Mouse (Mus musculus): ENCODE data around the gene Btbd6. TPM values are rescaled to one million over a fixed set of nuclear protein-coding genes. Genes with fewer than 3 reads are reported as not detected.

The Btbd6 gene
- total RNA-seq (2021), result 10 to 100 TPM; 61.0 to 61.9 TPM

DNA sequence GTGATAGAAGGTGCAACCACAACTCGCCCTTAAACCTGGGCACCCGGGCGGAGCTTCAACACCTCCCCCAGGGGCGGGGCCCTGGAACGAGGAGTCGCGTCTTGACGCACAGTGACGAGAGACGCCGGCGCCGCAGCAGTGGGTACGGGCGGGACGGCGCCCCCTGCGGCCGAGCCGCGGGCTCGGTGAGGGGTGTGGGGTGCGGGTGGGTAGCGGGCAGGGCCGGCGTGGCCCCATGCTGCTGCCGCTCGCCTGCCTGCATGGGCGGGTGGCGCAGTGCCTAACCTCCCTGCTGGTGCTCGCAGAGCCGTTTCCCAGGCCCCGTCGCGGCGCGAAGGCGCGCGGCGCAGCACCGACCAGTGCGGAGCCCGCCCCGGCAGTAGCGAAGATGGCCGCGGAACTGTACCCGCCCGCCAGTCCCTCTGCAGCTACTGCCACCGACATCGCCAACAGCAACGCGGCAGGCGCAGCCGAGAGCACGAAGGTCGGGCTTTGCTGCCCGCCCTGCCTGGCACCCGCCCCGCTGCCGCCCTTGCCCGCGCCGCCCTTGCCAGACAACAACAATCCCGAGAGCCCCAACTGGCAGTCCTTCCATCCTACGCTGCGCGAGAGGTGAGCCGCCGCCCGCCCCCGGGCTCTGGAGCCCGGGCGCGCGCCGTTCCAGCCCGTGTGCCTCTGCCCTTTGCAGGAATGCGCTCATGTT is at the start of gene Btbd6:
Gene Btbd6, plus strand, starts transcription at position 112 of the 703 bp plus-strand sequence.
- intact Hi-C loops (cut with DNase I), result no loop called here
- peak; percentile 88 to 95 for DNase-seq (ENCODE audit: extremely low spot score in 1 of 2, low spot score in 2 of 2)

GRCm38 (mm10) chr12:112927265-112927664 is 49.0 kb upstream of the Btbd6 start:
- DNase-seq (ENCODE audit: extremely low spot score in 1 of 2, low spot score in 2 of 2), result peak in 1 of 2 experiments; percentile 70
- intact Hi-C loops (cut with DNase I), result no loop called here

GRCm38 (mm10) chr12:112928401-112929241 is 47.7 kb upstream of the Btbd6 start:
- intact Hi-C loops (cut with DNase I), result no loop called here
- DNase-seq (ENCODE audit: extremely low spot score in 1 of 2, low spot score in 2 of 2), result peak; percentile 45 to 84

DNA sequence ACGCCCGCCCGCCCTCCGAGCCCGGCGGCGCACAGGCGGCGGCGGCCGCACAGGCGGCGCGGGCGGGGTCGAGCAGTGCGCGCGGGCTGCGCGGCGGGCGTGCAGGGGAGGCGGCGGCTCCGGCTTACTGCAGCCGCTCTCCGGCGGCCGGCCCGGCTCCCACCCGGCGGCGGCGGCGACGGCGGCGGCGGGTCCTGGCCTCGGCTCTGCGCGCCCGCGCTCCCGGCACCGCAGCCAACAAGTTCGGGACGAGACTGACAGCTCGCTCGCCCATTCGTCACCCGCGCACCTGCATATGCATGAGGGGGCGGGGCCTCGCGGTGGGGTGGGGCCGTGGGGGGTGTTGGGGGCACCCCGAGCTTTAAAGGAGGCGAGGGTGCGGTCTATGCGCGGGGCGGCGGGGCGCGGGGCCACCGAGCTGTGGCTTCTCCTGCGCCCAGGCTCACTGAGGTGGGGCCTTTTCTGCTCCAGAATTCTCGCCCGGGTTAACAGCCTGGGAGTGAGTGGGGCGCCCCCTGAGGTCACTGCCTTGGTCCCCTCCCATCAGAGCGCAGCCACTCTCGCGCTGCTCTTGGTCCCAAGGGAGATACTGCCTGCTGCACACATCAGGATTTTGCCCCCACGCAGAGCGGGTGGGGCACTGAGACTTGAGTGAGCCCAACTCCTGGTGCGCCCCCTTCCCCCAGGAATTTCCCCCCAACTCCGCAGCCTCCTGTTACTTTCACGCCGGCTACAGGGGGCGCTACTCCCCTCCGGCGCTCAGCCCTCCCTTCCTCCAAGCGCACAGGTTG is 46.5 kb upstream of the Btbd6 start, which contains the start of gene Jag2:
Gene Jag2, minus strand, starts transcription at position 215 of the 791 bp plus-strand sequence.
- intact Hi-C loops (cut with DNase I), result no loop called here
- peak; percentile 64 to 88 for DNase-seq (ENCODE audit: extremely low spot score in 1 of 2, low spot score in 2 of 2)

- intact Hi-C loops (cut with DNase I), result no loop called here
- DNase-seq (ENCODE audit: extremely low spot score in 1 of 2, low spot score in 2 of 2), result no peak
These were observed 43.6 kb upstream of the Btbd6 start for GRCm38 (mm10) chr12:112932647-112933046.

GRCm38 (mm10) chr12:112937906-112938305 is 38.4 kb upstream of the Btbd6 start:
- DNase-seq (ENCODE audit: extremely low spot score in 1 of 2, low spot score in 2 of 2), result no peak

DNA sequence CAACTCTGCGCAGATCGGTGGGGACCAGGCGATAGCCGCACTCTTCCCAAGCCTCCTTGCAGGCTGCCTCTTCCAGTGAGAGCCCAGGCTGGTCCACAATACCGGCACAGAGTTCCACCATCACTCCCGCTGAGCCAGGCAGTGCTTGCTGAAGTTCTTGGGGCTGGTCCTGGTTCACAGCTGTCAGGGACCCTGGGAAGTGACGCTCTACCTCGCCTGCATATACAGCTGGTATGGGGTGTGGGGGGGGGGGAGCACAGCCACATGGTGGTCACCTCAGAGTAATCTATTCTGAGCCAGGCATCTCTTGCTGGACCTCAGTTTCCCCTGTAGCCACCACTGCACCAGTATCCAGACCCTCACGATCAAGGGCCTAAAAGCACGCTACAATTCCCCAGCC is 37.9 kb upstream of the Btbd6 start:
- intact Hi-C loops (cut with DNase I), result loop anchor here (5.0 kb wide), 1 partner anchor 61 kb away; no protein-coding TSS in a partner anchor
- DNase-seq (ENCODE audit: extremely low spot score in 1 of 2, low spot score in 2 of 2), result no peak

More at GRCm38 (mm10) chr12:112937906-112938305, 38.4 kb upstream of the Btbd6 start:
- intact Hi-C loops (cut with DNase I), result loop anchor here (5.0 kb wide), 1 partner anchor 61 kb away; no protein-coding TSS in a partner anchor

GRCm38 (mm10) chr12:112938873-112939565 is 37.3 kb upstream of the Btbd6 start:
- intact Hi-C loops (cut with DNase I), result loop anchor here (5.0 kb wide), 1 partner anchor 62 kb away; no protein-coding TSS in a partner anchor
- peak in 1 of 2 experiments; percentile 69 for DNase-seq (ENCODE audit: extremely low spot score in 1 of 2, low spot score in 2 of 2)

- intact Hi-C loops (cut with DNase I), result no loop called here
- DNase-seq (ENCODE audit: extremely low spot score in 1 of 2, low spot score in 2 of 2), result no peak
These were observed 36.0 kb upstream of the Btbd6 start for GRCm38 (mm10) chr12:112940238-112940637.

DNA sequence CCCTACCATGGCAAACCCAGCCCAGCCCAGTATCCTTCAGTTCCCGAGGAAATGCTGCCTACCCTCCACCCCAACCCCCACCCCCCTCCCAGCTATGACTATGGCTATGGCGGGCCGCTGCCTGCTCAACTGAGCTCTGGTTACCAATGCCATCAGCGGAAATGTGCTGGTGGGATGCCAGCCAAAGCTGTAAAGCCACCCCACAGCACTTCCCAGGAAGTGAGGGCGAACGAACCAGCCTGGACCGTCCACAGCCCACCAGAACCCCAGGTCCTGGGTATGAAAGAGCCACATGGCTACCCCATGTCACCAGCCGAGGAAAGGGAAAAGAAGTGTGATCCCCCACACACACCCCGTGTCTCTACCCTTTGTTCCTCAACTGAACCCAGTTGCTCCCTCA is 35.6 kb upstream of the Btbd6 start:
- DNase-seq (ENCODE audit: extremely low spot score in 1 of 2, low spot score in 2 of 2), result no peak
- intact Hi-C loops (cut with DNase I), result no loop called here

DNA sequence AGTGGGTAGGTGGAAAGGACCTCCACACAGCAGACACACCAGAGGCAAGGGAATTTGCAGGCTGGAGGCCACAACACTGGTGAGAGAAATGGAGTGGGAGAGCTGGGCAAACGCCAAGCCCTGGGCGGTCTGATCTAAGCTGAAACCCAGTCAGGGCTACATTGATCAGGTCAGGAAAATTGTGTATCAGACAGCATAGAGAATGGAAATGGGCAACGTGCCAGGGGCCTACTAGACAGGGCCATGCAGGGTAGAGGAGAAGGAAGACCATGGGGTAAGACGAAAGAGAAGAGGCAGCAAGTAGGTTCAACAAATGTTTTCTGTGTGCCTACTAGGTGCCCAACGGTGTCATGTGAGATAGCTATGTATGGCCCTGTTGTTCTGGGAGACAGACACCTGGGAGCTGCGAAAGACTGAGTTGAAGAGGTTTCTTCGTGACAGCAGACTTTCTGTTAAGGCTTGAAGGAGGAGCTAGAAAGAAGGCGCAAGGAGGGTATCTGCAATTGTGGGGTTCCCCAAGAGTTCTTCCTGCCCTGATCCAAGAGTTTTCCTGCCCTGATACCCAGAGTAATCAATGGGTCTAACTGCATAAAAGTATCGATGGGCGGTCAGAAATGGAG is 35.0 kb upstream of the Btbd6 start:
- intact Hi-C loops (cut with DNase I), result no loop called here
- peak in 1 of 2 experiments; percentile 71 for DNase-seq (ENCODE audit: extremely low spot score in 1 of 2, low spot score in 2 of 2)

DNA sequence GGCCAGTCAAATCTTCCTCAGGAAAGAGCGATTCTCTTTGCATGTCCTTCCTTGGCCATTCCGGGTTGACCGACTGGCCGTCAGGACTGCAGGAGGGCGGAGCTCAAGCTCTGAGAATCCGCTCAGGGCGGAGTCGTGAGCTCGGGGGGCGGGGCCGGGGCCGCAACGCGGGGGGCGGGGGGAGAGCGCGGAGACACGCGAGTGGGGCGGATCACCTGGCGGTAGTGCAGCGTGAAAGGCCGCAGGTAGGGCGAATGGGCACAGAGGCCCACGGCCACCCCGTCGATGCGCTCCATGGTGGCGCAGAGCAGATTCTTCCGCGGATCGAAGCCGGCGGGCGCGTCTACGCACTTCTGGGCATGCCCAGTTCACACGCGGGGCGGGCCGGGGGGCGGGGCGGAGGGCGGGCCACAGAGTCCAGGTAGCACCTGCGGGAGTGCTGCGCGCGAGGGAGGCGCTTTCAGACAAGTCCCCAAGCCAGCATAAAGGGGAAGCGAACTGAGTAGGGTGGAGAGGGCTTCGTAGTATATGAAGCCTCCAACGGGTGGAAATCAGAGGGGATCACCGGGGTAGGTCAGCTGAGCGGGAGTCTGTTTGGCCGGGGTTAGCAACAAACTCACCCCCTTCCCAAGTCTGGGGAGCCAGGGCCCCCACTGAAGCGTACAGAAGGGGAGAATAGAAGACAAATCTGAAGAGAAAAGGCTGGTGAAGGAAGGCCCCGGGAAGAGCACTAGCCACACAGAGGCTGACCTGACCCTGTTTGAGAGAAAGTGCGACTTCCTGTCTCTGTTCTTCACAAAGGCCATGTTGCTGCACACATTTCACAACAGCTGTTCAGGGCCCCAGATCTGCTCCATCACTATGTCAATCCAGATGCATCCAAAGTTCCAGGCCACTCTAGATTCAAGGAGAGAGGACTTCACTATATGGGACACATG is 34.2 kb upstream of the Btbd6 start, which contains the start of gene Nudt14:
Gene Nudt14, minus strand, starts transcription at position 349 of the 938 bp plus-strand sequence.
- intact Hi-C loops (cut with DNase I), result no loop called here

GRCm38 (mm10) chr12:112943669-112944068 is 32.6 kb upstream of the Btbd6 start:
- intact Hi-C loops (cut with DNase I), result no loop called here

More for the DNA sequence above, 34.2 kb upstream of the Btbd6 start, which contains the start of gene Nudt14:
- DNase-seq (ENCODE audit: extremely low spot score in 1 of 2, low spot score in 2 of 2), result peak in 1 of 2 experiments; percentile 87

GRCm38 (mm10) chr12:112947307-112947706 is 29.0 kb upstream of the Btbd6 start:
- no peak for DNase-seq (ENCODE audit: extremely low spot score in 1 of 2, low spot score in 2 of 2)
- intact Hi-C loops (cut with DNase I), result no loop called here

More at GRCm38 (mm10) chr12:112943669-112944068, 32.6 kb upstream of the Btbd6 start:
- DNase-seq (ENCODE audit: extremely low spot score in 1 of 2, low spot score in 2 of 2), result no peak

DNA sequence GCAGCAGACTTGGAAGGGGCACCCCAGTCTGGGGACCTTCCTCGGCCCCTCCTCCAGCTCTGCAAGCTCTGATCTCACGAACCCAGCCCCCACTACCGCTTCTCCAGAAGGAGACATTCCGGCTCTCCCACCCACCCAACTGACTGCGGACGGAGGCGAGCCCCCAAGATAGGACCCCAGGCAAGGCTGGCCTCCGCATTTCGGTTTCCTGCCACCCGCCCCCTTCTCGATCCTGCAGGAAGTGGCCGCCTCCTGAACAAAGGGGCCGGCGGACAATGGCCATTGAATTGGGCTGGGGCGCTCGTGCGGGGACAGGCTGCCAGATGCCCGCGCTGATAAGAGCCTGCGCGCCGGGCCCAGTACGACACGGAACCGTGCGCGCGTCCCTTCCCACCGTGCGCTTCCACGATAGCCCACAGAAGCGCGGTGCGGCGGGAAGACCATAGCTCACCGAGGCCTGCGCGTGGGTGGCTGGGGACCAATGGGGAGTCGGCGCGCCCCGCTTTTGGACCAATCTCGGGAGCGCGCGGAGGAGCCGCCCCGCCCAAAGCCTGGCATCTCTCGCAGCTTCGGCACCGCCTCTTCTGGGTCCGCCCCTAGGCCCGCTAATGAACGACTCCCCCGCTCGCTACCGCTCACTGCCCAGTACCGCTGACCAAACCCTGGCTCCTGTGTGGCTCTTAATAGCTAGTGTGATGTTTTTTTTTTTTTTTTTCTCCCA is 26.1 kb upstream of the Btbd6 start:
- intact Hi-C loops (cut with DNase I), result no loop called here
- DNase-seq (ENCODE audit: extremely low spot score in 1 of 2, low spot score in 2 of 2), result peak; percentile 91 to 96

DNA sequence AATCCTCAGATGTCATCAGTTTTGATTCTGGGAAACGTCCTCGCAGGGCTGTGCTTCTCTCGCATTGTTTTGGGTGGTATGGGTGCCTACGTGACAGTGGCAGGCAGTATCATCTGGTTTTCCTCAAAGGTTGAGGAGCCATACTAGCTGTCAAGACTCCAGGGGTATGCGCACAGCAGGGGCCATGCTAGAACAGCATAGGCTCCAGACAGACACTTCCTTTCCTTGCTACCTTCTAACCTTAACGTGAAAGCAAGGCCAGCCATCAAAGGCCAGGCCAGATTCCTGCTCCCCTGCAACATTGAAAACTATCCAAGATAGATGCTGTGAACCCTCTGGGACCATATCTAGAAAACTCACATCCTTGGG is 25.5 kb upstream of the Btbd6 start:
- DNase-seq (ENCODE audit: extremely low spot score in 1 of 2, low spot score in 2 of 2), result no peak
- intact Hi-C loops (cut with DNase I), result no loop called here
